Mouse (Mus musculus) monocyte, adult 2 months (primary cell): Measurements from ENCODE around the gene Pacsin3.

Experiments
- DNase-seq, 2 experiments: peaks; one replicate each; pipeline ENCODE4 v3.0.0; 2022; ENCODE audit warnings: low spot score in 2 of 2, low read depth in 1 of 2

Pacsin3 gene

GRCm38 (mm10) chr2:91301836-91302235, 46.1 kb downstream of the Pacsin3 start:
- no peak for DNase-seq

- DNase-seq: no peak
These were observed 47.1 kb downstream of the Pacsin3 start for GRCm38 (mm10) chr2:91302845-91303244.

- DNase-seq: no peak
These were observed 50.2 kb downstream of the Pacsin3 start for GRCm38 (mm10) chr2:91305926-91306325.

- DNase-seq: no peak
These were observed 50.8 kb downstream of the Pacsin3 start for GRCm38 (mm10) chr2:91306589-91306988.

- no peak for DNase-seq
These were observed 52.9 kb downstream of the Pacsin3 start for GRCm38 (mm10) chr2:91308680-91309079.

- DNase-seq: no peak
These were observed 53.8 kb downstream of the Pacsin3 start for GRCm38 (mm10) chr2:91309546-91309945.

DNA sequence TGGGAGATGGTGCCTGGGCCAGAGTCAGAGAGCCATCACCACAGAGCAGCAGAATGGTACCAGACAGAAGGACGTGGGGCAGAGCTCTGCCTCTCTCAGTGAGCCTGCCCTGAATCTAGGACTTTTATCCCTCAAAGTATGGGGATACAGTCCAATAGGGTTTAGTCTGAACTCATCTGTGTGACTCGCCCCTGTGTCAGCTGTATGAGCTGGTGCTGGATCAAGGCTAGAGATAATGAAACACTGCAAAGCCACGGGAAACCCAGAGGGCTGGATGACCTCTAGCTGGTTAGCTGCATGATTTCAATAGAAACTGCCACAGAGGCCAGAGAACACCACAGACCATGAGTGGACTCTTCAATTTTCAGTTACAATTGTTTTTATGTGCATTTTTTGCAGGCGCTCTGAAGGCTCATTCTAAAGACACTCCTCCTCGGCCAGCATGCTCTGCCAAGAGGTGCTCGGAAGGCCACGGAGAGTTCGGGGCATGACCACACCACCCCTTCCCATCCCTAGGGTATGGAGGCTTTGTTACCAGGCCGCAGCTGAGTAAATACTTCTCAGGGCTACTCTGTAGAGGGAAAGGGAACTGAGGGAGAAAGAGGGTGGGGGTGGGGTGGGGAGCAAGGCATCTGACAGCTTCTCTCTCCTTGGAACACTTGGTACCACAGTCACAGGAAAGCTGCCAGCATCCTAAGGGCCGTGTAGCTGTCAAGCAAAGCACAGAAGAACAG, 57.0 kb downstream of the Pacsin3 start:
- no peak for DNase-seq

DNA sequence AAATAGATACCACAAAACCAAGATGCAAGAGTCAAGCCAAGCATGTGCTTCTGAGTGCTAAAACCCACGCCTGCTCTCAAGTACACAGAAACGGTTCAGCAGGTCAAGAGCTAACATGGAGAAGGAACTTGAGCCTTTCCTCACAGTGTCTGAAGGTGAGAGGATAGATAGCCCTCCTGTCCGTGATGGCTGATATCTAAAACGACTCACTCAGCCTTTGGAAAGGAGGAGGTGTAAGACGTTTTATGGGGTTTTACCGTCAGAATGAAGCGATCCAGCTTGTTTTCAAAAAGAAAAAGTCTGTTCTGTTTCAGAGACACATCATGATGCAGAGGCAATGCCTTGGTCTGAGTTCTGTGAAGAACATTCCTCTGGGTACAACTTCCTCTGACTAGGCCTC, 58.4 kb downstream of the Pacsin3 start:
- no peak for DNase-seq
